Mouse (Mus musculus): ENCODE measurements around the gene Ypel2. TPM values are rescaled to one million over a fixed set of nuclear protein-coding genes. Genes with fewer than 3 reads are reported as not detected.
A peak's percentile ranks its signal among the peaks of the same experiment; 100 is the strongest.

The Ypel2 gene
- polyA plus RNA-seq (2015; fragmentation: Nextera tagmentation; extraction: Ambion mirVana), result 10.6 and 11.1 TPM in 2 replicates

DNA sequence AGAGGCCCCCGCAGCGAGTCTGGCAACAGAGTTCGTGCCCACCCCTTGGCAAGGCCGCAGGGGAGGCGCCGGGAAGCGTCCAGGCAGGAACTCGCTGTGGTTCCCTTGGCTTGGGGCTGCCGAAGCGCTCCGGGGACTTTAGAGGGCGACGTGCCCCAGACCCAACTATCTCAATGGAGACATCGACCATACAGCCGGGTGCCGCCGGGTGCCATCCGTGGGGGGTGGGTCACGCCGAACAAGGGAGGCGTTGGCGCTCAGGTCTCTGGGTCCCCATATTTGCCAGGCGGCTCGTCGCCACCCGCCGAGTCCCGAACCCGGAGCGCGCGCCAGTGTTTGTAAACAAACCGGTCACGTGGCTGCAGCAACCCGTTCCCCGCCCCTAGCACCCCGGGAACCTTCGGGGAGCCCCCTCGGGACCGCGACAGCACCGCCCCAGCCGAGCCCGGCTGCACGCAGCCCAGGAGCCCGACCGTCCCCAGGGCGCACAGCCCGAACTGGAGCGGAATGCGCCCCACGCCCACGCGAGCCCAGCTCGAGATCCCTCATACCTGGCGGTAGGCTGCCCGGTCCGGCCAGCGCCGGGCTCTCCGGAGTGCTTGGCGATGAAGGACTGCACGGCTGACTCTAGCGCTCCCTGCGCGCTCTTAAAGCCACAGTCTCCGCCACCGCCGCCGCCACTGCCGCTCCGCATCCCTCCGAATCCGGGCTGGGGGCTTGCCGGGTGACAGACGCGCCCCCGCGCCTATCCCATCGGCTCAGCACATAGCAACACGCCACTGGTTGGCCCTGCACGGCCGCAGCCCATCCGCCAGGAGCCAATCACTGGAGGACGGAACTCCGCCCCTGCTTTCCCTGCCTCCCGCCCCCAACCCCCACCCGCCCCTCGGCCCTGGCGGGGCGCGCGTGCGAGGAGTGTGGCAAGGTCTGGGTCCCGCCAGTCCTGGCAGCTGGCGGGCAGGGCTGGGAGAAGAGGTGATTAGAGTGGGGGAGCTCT lies at the start of gene Ypel2:
Ypel2 (minus strand) TSS at position 667 of the 997 bp plus-strand sequence.
- under 1% methylated on average over 90 of the region's 96 CpGs for WGBS
- peak within 1 kb of the TSS; percentile 86 for H3K9ac ChIP-seq (ENCODE audit: low read depth, low read length)

DNA sequence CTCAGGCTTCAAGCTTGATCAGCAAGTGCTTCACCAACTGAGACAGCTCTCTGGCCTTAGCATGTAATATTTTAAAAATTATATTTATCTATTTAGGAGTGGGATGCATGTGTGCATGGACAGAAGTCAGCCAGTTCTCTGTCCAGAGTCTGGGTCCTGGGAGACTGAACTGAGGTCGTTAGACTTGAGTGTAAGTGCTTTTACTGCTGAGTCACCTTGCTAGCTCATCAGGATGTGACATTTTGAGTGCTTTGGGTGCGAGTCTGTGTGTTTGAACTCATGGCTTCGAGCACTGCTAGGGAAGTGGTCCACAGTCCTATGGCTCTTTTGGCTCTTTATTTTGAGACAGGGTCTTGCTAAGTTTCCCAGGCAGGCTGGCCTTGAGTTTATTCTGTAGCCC lies 49.5 kb upstream of the Ypel2 start:
- ATAC-seq (replicated peaks; ENCODE audit: low FRiP score, low read depth), result no peak
- Histone ChIP-seq H3K27me3 (ENCODE audit: insufficient read depth, low read length) (no peaks in the 10 kb centered on the region), H3K36me3 (ENCODE audit: insufficient read depth, low read length) (no peaks in the 10 kb centered on the region), H3K4me2 (ENCODE audit: low read length) (no peak overlapping the region), H3K4me3 (replicated peaks; ENCODE audit: low read depth, low read length) (no peak overlapping the region), H3K9me3 (replicated peaks; ENCODE audit: low read length) (no peaks in the 10 kb centered on the region), H3K27ac (no peak overlapping the region), H3K9ac (ENCODE audit: low read depth, low read length) (no peak overlapping the region), H3K4me1 (replicated peaks; ENCODE audit: insufficient read depth, low read length) (no peaks in the 10 kb centered on the region)
- DNase-seq (ENCODE audit: low spot score), result no peak
- 79% methylated on average over 3 of the region's 3 CpGs for WGBS
- TF ChIP-seq CTCF (IDR thresholded peaks at IDR 0.05; ENCODE audit: low read depth), result no peak

More for the DNA sequence above, at the start of gene Ypel2:
- peak within 1 kb of the TSS; percentile 93 for H3K27ac ChIP-seq
- peak; percentile 98 for DNase-seq (ENCODE audit: low spot score)
- no peaks in the 10 kb centered on the region for H3K36me3 ChIP-seq (ENCODE audit: insufficient read depth, low read length)
- no peaks in the 10 kb centered on the region for H3K9me3 ChIP-seq (replicated peaks; ENCODE audit: low read length)
- peak; percentile 99 for ATAC-seq (replicated peaks; ENCODE audit: low FRiP score, low read depth)
- H3K4me3 ChIP-seq (replicated peaks; ENCODE audit: low read depth, low read length), result peak within 1 kb of the TSS; percentile 99
- no peak for TF ChIP-seq CTCF (IDR thresholded peaks at IDR 0.05; ENCODE audit: low read depth)
- peaks cover 16% of the 10 kb centered on the region; the same call in 1 of the 2 replicates for H3K4me1 ChIP-seq (replicated peaks; ENCODE audit: insufficient read depth, low read length)
- peak within 1 kb of the TSS; percentile 69 for H3K4me2 ChIP-seq (ENCODE audit: low read length)
- H3K27me3 ChIP-seq (ENCODE audit: insufficient read depth, low read length), result no peaks in the 10 kb centered on the region

- ATAC-seq (replicated peaks; ENCODE audit: low FRiP score, low read depth) (no peak), DNase-seq (ENCODE audit: low spot score) (no peak)
- Histone ChIP-seq H3K27me3 (ENCODE audit: insufficient read depth, low read length) (no peaks in the 10 kb centered on the region), H3K9me3 (replicated peaks; ENCODE audit: low read length) (no peaks in the 10 kb centered on the region), H3K36me3 (ENCODE audit: insufficient read depth, low read length) (no peaks in the 10 kb centered on the region), H3K4me2 (ENCODE audit: low read length) (no peak overlapping the region), H3K4me1 (replicated peaks; ENCODE audit: insufficient read depth, low read length) (no peaks in the 10 kb centered on the region), H3K4me3 (replicated peaks; ENCODE audit: low read depth, low read length) (no peak overlapping the region), H3K27ac (no peak overlapping the region), H3K9ac (ENCODE audit: low read depth, low read length) (no peak overlapping the region)
- WGBS, result 58% methylated on average over 9 of the region's 9 CpGs
- TF ChIP-seq CTCF (IDR thresholded peaks at IDR 0.05; ENCODE audit: low read depth), result no peak
Observed at GRCm38 (mm10) chr11:87039307-87039963, 45.9 kb upstream of the Ypel2 start.

GRCm38 (mm10) chr11:87036180-87036579 lies 42.7 kb upstream of the Ypel2 start:
- DNase-seq (ENCODE audit: low spot score) (no peak), ATAC-seq (replicated peaks; ENCODE audit: low FRiP score, low read depth) (no peak)
- peak; percentile 41; the same call in 1 of the 2 replicates for TF ChIP-seq CTCF (IDR thresholded peaks at IDR 0.05; ENCODE audit: low read depth)
- Histone ChIP-seq H3K9ac (ENCODE audit: low read depth, low read length) (no peak overlapping the region), H3K27me3 (ENCODE audit: insufficient read depth, low read length) (no peaks in the 10 kb centered on the region), H3K4me3 (replicated peaks; ENCODE audit: low read depth, low read length) (no peak overlapping the region), H3K9me3 (replicated peaks; ENCODE audit: low read length) (no peaks in the 10 kb centered on the region), H3K4me1 (replicated peaks; ENCODE audit: insufficient read depth, low read length) (no peaks in the 10 kb centered on the region), H3K4me2 (ENCODE audit: low read length) (no peak overlapping the region), H3K27ac (no peak overlapping the region), H3K36me3 (ENCODE audit: insufficient read depth, low read length) (no peaks in the 10 kb centered on the region)
- WGBS, result 79% methylated on average over 4 of the region's 4 CpGs

DNA sequence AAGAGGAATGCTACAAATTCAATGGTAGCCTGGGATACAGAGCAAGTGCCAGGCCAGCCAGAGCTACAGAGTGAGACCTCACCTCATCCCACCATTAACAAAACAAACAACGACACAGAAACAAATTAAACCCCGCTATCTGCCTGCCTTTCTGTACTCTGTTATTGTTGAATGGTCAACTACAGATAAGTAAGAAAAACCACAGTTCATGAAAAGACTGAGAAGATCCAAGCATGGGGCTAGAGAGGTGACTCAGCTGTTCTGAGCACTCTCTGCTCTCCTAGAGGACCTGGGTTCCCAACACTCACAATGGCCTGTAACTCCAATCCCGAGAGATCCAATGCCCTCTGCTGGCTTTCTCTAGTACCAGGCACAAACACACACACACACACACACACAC lies 34.7 kb upstream of the Ypel2 start:
- H3K36me3 ChIP-seq (ENCODE audit: insufficient read depth, low read length), result no peaks in the 10 kb centered on the region
- no peak overlapping the region for H3K4me2 ChIP-seq (ENCODE audit: low read length)
- H3K4me3 ChIP-seq (replicated peaks; ENCODE audit: low read depth, low read length), result no peak overlapping the region
- DNase-seq (ENCODE audit: low spot score) (no peak), ATAC-seq (replicated peaks; ENCODE audit: low FRiP score, low read depth) (no peak)
- WGBS, result 89% methylated on average over 3 of the region's 3 CpGs
- no peaks in the 10 kb centered on the region for H3K27me3 ChIP-seq (ENCODE audit: insufficient read depth, low read length)
- H3K9ac ChIP-seq (ENCODE audit: low read depth, low read length), result no peak overlapping the region
- no peak for TF ChIP-seq CTCF (IDR thresholded peaks at IDR 0.05; ENCODE audit: low read depth)
- no peak overlapping the region for H3K27ac ChIP-seq
- H3K4me1 ChIP-seq (replicated peaks; ENCODE audit: insufficient read depth, low read length), result no peaks in the 10 kb centered on the region
- H3K9me3 ChIP-seq (replicated peaks; ENCODE audit: low read length), result no peaks in the 10 kb centered on the region
